Mouse (Mus musculus) heart, embryonic 11.5 days (tissue): Measurements from ENCODE around the gene Syne4. TPM values are rescaled to one million over a fixed set of nuclear protein-coding genes. Genes with fewer than 3 reads are reported as not detected.
A peak's percentile ranks its signal among the peaks of the same experiment; 100 is the strongest.

Source experiments
- ATAC-seq: fragments of 200-750 bp; cut with Nextera tagmentation; replicated peaks from 2 replicates; pipeline ENCODE4 v1.8.0; 2017; ENCODE audit warnings: moderate library complexity; ENCODE audit not compliant: insufficient number of reproducible peaks, low FRiP score, low TSS enrichment
- H3K27ac ChIP-seq: fragments of 300-500 bp; sonication (generic); 2 replicates; pipeline ENCODE4 v1.5.1; 2014; ENCODE audit warnings: mild to moderate bottlenecking, low read depth, low read length
- H3K27me3 ChIP-seq: fragments of 300-500 bp; sonication (generic); 2 replicates; pipeline ENCODE4 v1.6.1; 2014; ENCODE audit warnings: mild to moderate bottlenecking, low read length, mixed read lengths; ENCODE audit not compliant: control insufficient read depth, insufficient read depth
- H3K36me3 ChIP-seq: fragments of 300-500 bp; sonication (generic); 2 replicates; pipeline ENCODE4 v1.6.1; 2014; ENCODE audit warnings: mild to moderate bottlenecking, low read length, moderate library complexity, mixed read lengths; ENCODE audit not compliant: control insufficient read depth, insufficient read depth
- H3K4me1 ChIP-seq: fragments of 300-500 bp; sonication (generic); 2 replicates; pipeline ENCODE4 v1.6.1; 2014; ENCODE audit warnings: low read length; ENCODE audit not compliant: control insufficient read depth, insufficient read depth
- H3K4me2 ChIP-seq: fragments of 300-500 bp; sonication (generic); 2 replicates; pipeline ENCODE4 v1.6.1; 2014; ENCODE audit warnings: mild to moderate bottlenecking, moderate library complexity
- H3K4me3 ChIP-seq: fragments of 300-500 bp; sonication (generic); 2 replicates; pipeline ENCODE4 v1.5.1; 2014; ENCODE audit warnings: low read depth, low read length
- H3K9ac ChIP-seq: fragments of 300-500 bp; sonication (generic); 2 replicates; pipeline ENCODE4 v1.6.1; 2014; ENCODE audit warnings: mild to moderate bottlenecking, low read depth, low read length, moderate library complexity
- H3K9me3 ChIP-seq: fragments of 300-500 bp; sonication (generic); replicated peaks from 2 replicates; pipeline ENCODE4 v1.6.1; 2016; ENCODE audit warnings: low read length; ENCODE audit not compliant: control insufficient read depth
- WGBS: fragments of 180-500 bp; shearing (Covaris S2); extraction: QIAGEN DNeasy Blood & Tissue Kit; methylation state at CpG from one replicate; pipeline ENCODE4 v1.1.7; 2014; ENCODE audit not compliant: insufficient replicate concordance; 5-methylcytosine and 5-hydroxymethylcytosine counted together
- polyA plus RNA-seq: library from polyadenylated mRNA; unstranded; fragments of >200 nt; fragmentation: Nextera tagmentation; extraction: Ambion mirVana; gene quantifications from 2 replicates; pipeline ENCODE4 v1.2.1, GENCODE M21; 2014

Gene Syne4
- polyA plus RNA-seq, 1 experiment from 2014 or later = 18.1 TPM

GRCm38 (mm10) chr7:30321539-30322284, 7.1 kb downstream of the Syne4 start, which contains the start of gene E130208F15Rik:
TSS of gene E130208F15Rik (plus strand) at chr7:30321740.
- peak; percentile 75 for ATAC-seq

DNA sequence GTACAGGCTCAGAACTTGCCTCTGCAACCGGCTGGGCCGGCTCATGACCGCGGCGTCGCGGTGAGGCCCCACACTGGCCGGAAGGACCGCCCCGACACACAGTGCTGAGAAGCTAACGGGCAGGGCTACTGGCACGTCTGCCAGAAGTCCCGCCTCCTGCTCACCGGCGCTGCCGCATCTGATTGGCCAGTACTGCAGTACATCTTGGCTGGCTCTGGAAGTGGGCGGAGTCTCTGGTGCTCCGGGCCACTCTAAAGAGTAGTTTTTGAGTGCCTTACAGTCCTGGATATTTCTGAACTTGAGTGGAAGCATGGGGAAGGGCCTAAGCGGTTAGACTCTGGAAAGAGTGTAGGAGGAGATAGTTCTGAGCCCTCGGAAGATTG, 7.7 kb downstream of the Syne4 start:
- H3K9ac ChIP-seq = peak overlapping the region; percentile 93

More at GRCm38 (mm10) chr7:30321539-30322284, 7.1 kb downstream of the Syne4 start, which contains the start of gene E130208F15Rik:
- no peaks in the 10 kb centered on the region for H3K27me3 ChIP-seq
- H3K27ac ChIP-seq = peak within 1 kb of the TSS; percentile 91
- no peaks in the 10 kb centered on the region for H3K36me3 ChIP-seq
- peak within 1 kb of the TSS; percentile 94 for H3K4me2 ChIP-seq
- H3K4me3 ChIP-seq = peak within 1 kb of the TSS; percentile 84
- under 1% methylated on average over 63 of the region's 63 CpGs for WGBS
- H3K9me3 ChIP-seq = no peaks in the 10 kb centered on the region
- peaks cover 8% of the 10 kb centered on the region for H3K4me1 ChIP-seq
- peak within 1 kb of the TSS; percentile 93 for H3K9ac ChIP-seq

GRCm38 (mm10) chr7:30322865-30323264, 8.3 kb downstream of the Syne4 start:
- H3K4me2 ChIP-seq = peak overlapping the region; percentile 94
- peak overlapping the region; percentile 84 for H3K4me3 ChIP-seq
- H3K9me3 ChIP-seq = no peaks in the 10 kb centered on the region
- peak overlapping the region; percentile 76 for H3K9ac ChIP-seq
- H3K27ac ChIP-seq = peak overlapping the region; percentile 91
- peaks cover 8% of the 10 kb centered on the region for H3K4me1 ChIP-seq
- ATAC-seq = no peak
- no peaks in the 10 kb centered on the region for H3K36me3 ChIP-seq
- no peaks in the 10 kb centered on the region for H3K27me3 ChIP-seq
- WGBS = 31% methylated on average over 6 of the region's 6 CpGs

More for the DNA sequence above, 7.7 kb downstream of the Syne4 start:
- Histone ChIP-seq H3K27ac (peak overlapping the region; percentile 91), H3K36me3 (no peaks in the 10 kb centered on the region), H3K27me3 (no peaks in the 10 kb centered on the region), H3K4me1 (peaks cover 8% of the 10 kb centered on the region), H3K4me3 (peak overlapping the region; percentile 84), H3K9me3 (no peaks in the 10 kb centered on the region), H3K4me2 (peak overlapping the region; percentile 94)
- ATAC-seq = peak; percentile 98
- WGBS = under 1% methylated on average over 20 of the region's 20 CpGs

GRCm38 (mm10) chr7:30323795-30324194, 9.2 kb downstream of the Syne4 start, which contains the start of gene Sdhaf1:
TSS of gene Sdhaf1 (minus strand) at chr7:30323895.
- H3K36me3 ChIP-seq = no peaks in the 10 kb centered on the region
- peak within 1 kb of the TSS; percentile 94 for H3K4me2 ChIP-seq
- H3K27ac ChIP-seq = peak within 1 kb of the TSS; percentile 91
- peak within 1 kb of the TSS; percentile 84 for H3K4me3 ChIP-seq
- no peaks in the 10 kb centered on the region for H3K27me3 ChIP-seq
- H3K9me3 ChIP-seq = no peaks in the 10 kb centered on the region
- H3K4me1 ChIP-seq = peaks cover 8% of the 10 kb centered on the region
- 72% methylated on average over 3 of the region's 3 CpGs for WGBS
- peak within 1 kb of the TSS; percentile 76 for H3K9ac ChIP-seq
- ATAC-seq = no peak

DNA sequence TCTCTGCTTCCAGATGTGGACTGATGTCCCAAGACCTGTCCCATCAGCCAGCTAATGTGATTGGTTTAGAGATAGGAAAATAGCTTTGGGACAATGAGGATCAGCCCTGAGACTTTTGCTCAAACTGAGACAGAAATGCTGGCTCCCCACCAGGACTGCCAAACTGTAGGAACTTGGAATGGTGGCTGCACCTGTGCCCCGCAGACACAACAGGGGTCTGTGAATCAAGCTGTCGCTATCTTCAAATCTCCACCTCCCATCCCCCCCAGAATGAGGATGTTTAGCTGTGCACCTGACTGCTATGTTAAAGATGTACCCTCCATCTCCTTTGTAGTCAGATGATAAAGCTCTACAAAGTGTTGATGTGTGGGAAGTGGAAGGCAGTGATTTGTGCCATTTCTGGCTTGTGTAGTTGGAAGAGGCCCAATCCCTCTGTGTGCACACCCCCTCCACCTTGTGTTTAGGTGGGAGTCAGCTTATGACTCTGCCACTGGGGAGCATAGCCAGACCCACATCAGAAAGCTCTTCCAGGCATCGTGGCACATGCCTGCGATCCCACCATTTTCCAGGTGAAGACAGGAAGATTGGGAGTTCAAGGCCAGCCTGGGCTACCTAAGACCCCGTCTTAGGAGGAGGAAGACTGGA, 9.8 kb downstream of the Syne4 start:
- Histone ChIP-seq H3K9me3 (no peaks in the 10 kb centered on the region), H3K4me1 (peaks cover 8% of the 10 kb centered on the region), H3K9ac (no peak overlapping the region), H3K36me3 (no peaks in the 10 kb centered on the region), H3K27me3 (no peaks in the 10 kb centered on the region), H3K4me3 (no peak overlapping the region), H3K4me2 (no peak overlapping the region), H3K27ac (no peak overlapping the region)
- 69% methylated on average over 5 of the region's 5 CpGs for WGBS
- no peak for ATAC-seq

DNA sequence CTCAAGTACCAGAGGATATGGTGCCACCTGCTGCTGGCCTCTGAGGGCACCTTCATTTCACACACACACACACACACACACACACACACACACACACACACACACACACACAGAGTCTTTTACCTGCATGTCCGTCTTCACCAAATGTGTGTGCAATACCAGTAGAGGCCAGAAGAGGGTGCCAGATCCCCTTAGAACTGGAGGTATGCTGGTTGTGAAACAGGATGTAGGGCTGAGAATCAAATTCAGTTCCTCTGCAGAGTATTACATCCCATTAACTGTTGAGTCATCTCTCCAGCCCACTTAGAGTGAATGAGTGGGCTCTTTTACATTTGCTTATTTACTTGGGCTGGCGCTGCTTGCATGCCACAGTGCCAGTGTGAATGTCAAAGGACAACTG, 10.8 kb downstream of the Syne4 start:
- no peak for ATAC-seq
- H3K27ac ChIP-seq = no peak overlapping the region
- no peak overlapping the region for H3K9ac ChIP-seq
- no peak overlapping the region for H3K4me3 ChIP-seq
- no peaks in the 10 kb centered on the region for H3K9me3 ChIP-seq
- WGBS = 35% methylated on average over 2 of the region's 2 CpGs
- no peak overlapping the region for H3K4me2 ChIP-seq
- no peaks in the 10 kb centered on the region for H3K36me3 ChIP-seq
- H3K4me1 ChIP-seq = peaks cover 8% of the 10 kb centered on the region
- no peaks in the 10 kb centered on the region for H3K27me3 ChIP-seq

DNA sequence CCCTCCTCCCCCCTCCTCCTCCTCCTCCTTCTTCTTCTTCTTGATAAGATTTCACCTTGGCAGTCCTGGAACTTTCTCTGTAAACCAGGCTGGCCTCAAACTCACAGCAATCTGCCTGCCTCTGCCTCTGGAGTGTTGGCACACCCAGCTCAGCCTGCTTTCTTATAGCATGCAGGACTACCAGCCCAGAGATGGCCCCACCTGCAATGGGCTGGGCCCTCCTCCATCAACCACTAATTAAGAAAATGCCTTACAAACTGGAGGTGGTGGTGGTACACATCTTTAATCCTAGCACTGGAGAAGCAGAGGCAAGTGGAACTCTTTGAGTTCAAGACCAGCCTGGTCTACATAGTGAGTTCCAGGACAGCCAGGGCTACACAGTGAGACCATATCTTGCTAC, 11.8 kb downstream of the Syne4 start:
- no peak overlapping the region for H3K4me3 ChIP-seq
- no peak overlapping the region for H3K4me2 ChIP-seq
- no peak overlapping the region for H3K9ac ChIP-seq
- no peak for ATAC-seq
- H3K9me3 ChIP-seq = no peaks in the 10 kb centered on the region
- H3K27ac ChIP-seq = no peak overlapping the region
- H3K36me3 ChIP-seq = no peaks in the 10 kb centered on the region
- H3K27me3 ChIP-seq = no peaks in the 10 kb centered on the region
- H3K4me1 ChIP-seq = peaks cover 4% of the 10 kb centered on the region; the same call in 1 of the 2 replicates

GRCm38 (mm10) chr7:30327140-30327539, 12.5 kb downstream of the Syne4 start:
- no peaks in the 10 kb centered on the region for H3K36me3 ChIP-seq
- no peaks in the 10 kb centered on the region for H3K27me3 ChIP-seq
- peak overlapping the region; percentile 46; the same call in 1 of the 2 replicates for H3K27ac ChIP-seq
- no peak overlapping the region for H3K9ac ChIP-seq
- H3K4me3 ChIP-seq = no peak overlapping the region
- H3K4me1 ChIP-seq = peaks cover 6% of the 10 kb centered on the region; the same call in 1 of the 2 replicates
- H3K9me3 ChIP-seq = no peaks in the 10 kb centered on the region
- H3K4me2 ChIP-seq = no peak overlapping the region
- 47% methylated on average over 15 of the region's 15 CpGs for WGBS
- no peak for ATAC-seq
